Mouse (Mus musculus): ENCODE measurements around the gene Sync. TPM values are rescaled to one million over a fixed set of nuclear protein-coding genes. Genes with fewer than 3 reads are reported as not detected.
A peak's percentile ranks its signal among the peaks of the same experiment; 100 is the strongest.

The Sync gene
- polyA plus RNA-seq, 1 experiment from 2014 or later = 1.7 TPM

GRCm38 (mm10) chr4:129246360-129247301, 40.8 kb upstream of the Sync start:
- Histone ChIP-seq H3K4me3 (ENCODE audit: low read length) (no peak overlapping the region), H3K27ac (ENCODE audit: low read depth, low read length) (no peak overlapping the region), H3K9ac (ENCODE audit: low read depth, low read length) (no peak overlapping the region), H3K36me3 (ENCODE audit: control insufficient read depth, insufficient read depth, low read length) (no peaks in the 10 kb centered on the region), H3K4me1 (ENCODE audit: control insufficient read depth, insufficient read depth, low read depth, low read length) (peaks cover 22% of the 10 kb centered on the region), H3K9me3 (ENCODE audit: control insufficient read depth, low read length) (no peaks in the 10 kb centered on the region), H3K27me3 (replicated peaks; ENCODE audit: control insufficient read depth, insufficient read depth, low read length) (peaks cover 34% of the 10 kb centered on the region), H3K4me2 (ENCODE audit: low read length) (no peak overlapping the region; the same call in 1 of the 2 replicates)
- WGBS = 51% methylated on average over 15 of the region's 15 CpGs
- no peak for ATAC-seq

GRCm38 (mm10) chr4:129247381-129248242, 39.8 kb upstream of the Sync start:
- peak overlapping the region; percentile 79 for H3K9ac ChIP-seq (ENCODE audit: low read depth, low read length)
- WGBS = 13% methylated on average over 21 of the region's 24 CpGs

GRCm38 (mm10) chr4:129248243-129248767, 39.1 kb upstream of the Sync start:
- ATAC-seq = no peak

More at GRCm38 (mm10) chr4:129247381-129248242, 39.8 kb upstream of the Sync start:
- no peaks in the 10 kb centered on the region for H3K36me3 ChIP-seq (ENCODE audit: control insufficient read depth, insufficient read depth, low read length)
- peak overlapping the region; percentile 61 for H3K4me3 ChIP-seq (ENCODE audit: low read length)
- peak overlapping the region; percentile 99 for H3K4me2 ChIP-seq (ENCODE audit: low read length)
- peaks cover 23% of the 10 kb centered on the region for H3K4me1 ChIP-seq (ENCODE audit: control insufficient read depth, insufficient read depth, low read depth, low read length)
- H3K27ac ChIP-seq (ENCODE audit: low read depth, low read length) = no peak overlapping the region
- ATAC-seq = no peak
- no peaks in the 10 kb centered on the region for H3K9me3 ChIP-seq (ENCODE audit: control insufficient read depth, low read length)
- H3K27me3 ChIP-seq (replicated peaks; ENCODE audit: control insufficient read depth, insufficient read depth, low read length) = peaks cover 35% of the 10 kb centered on the region

GRCm38 (mm10) chr4:129249288-129249687, 38.1 kb upstream of the Sync start:
- Histone ChIP-seq H3K27ac (ENCODE audit: low read depth, low read length) (no peak overlapping the region), H3K36me3 (ENCODE audit: control insufficient read depth, insufficient read depth, low read length) (no peaks in the 10 kb centered on the region), H3K9ac (ENCODE audit: low read depth, low read length) (no peak overlapping the region), H3K4me3 (ENCODE audit: low read length) (no peak overlapping the region), H3K27me3 (replicated peaks; ENCODE audit: control insufficient read depth, insufficient read depth, low read length) (peaks cover 35% of the 10 kb centered on the region), H3K4me1 (ENCODE audit: control insufficient read depth, insufficient read depth, low read depth, low read length) (peaks cover 23% of the 10 kb centered on the region), H3K4me2 (ENCODE audit: low read length) (no peak overlapping the region), H3K9me3 (ENCODE audit: control insufficient read depth, low read length) (no peaks in the 10 kb centered on the region)
- WGBS = 34% methylated on average over 7 of the region's 7 CpGs
- no peak for ATAC-seq

More at GRCm38 (mm10) chr4:129248243-129248767, 39.1 kb upstream of the Sync start:
- Histone ChIP-seq H3K9me3 (ENCODE audit: control insufficient read depth, low read length) (no peaks in the 10 kb centered on the region), H3K9ac (ENCODE audit: low read depth, low read length) (peak overlapping the region; percentile 79), H3K4me2 (ENCODE audit: low read length) (peak overlapping the region; percentile 99), H3K36me3 (ENCODE audit: control insufficient read depth, insufficient read depth, low read length) (no peaks in the 10 kb centered on the region), H3K4me1 (ENCODE audit: control insufficient read depth, insufficient read depth, low read depth, low read length) (peaks cover 23% of the 10 kb centered on the region), H3K27me3 (replicated peaks; ENCODE audit: control insufficient read depth, insufficient read depth, low read length) (peaks cover 35% of the 10 kb centered on the region), H3K4me3 (ENCODE audit: low read length) (peak overlapping the region; percentile 61), H3K27ac (ENCODE audit: low read depth, low read length) (no peak overlapping the region)
- under 1% methylated on average over 33 of the region's 74 CpGs for WGBS

- Histone ChIP-seq H3K9ac (ENCODE audit: low read depth, low read length) (no peak overlapping the region), H3K36me3 (ENCODE audit: control insufficient read depth, insufficient read depth, low read length) (no peaks in the 10 kb centered on the region), H3K4me2 (ENCODE audit: low read length) (peak overlapping the region; percentile 25; the same call in 1 of the 2 replicates), H3K27ac (ENCODE audit: low read depth, low read length) (peak overlapping the region; percentile 12; the same call in 1 of the 2 replicates), H3K27me3 (replicated peaks; ENCODE audit: control insufficient read depth, insufficient read depth, low read length) (peaks cover 35% of the 10 kb centered on the region), H3K9me3 (ENCODE audit: control insufficient read depth, low read length) (no peaks in the 10 kb centered on the region), H3K4me3 (ENCODE audit: low read length) (no peak overlapping the region), H3K4me1 (ENCODE audit: control insufficient read depth, insufficient read depth, low read depth, low read length) (peaks cover 23% of the 10 kb centered on the region)
- 0 out of 2 replicates have a peak, but pooled peaks have one; percentile 27 for ATAC-seq
- WGBS = 21% methylated on average over 15 of the region's 15 CpGs
These were observed 36.5 kb upstream of the Sync start for GRCm38 (mm10) chr4:129250759-129251481.

GRCm38 (mm10) chr4:129251482-129252125, 35.8 kb upstream of the Sync start:
- 8% methylated on average over 15 of the region's 15 CpGs for WGBS
- Histone ChIP-seq H3K9ac (ENCODE audit: low read depth, low read length) (no peak overlapping the region), H3K4me2 (ENCODE audit: low read length) (peak overlapping the region; percentile 25), H3K9me3 (ENCODE audit: control insufficient read depth, low read length) (no peaks in the 10 kb centered on the region), H3K36me3 (ENCODE audit: control insufficient read depth, insufficient read depth, low read length) (no peaks in the 10 kb centered on the region), H3K4me1 (ENCODE audit: control insufficient read depth, insufficient read depth, low read depth, low read length) (peaks cover 26% of the 10 kb centered on the region), H3K4me3 (ENCODE audit: low read length) (no peak overlapping the region), H3K27ac (ENCODE audit: low read depth, low read length) (no peak overlapping the region; the same call in 1 of the 2 replicates), H3K27me3 (replicated peaks; ENCODE audit: control insufficient read depth, insufficient read depth, low read length) (peaks cover 35% of the 10 kb centered on the region)
- peak; percentile 45; the same call in 1 of the 2 replicates for ATAC-seq

- Histone ChIP-seq H3K27ac (ENCODE audit: low read depth, low read length) (no peak overlapping the region), H3K4me2 (ENCODE audit: low read length) (no peak overlapping the region), H3K36me3 (ENCODE audit: control insufficient read depth, insufficient read depth, low read length) (no peaks in the 10 kb centered on the region), H3K9me3 (ENCODE audit: control insufficient read depth, low read length) (no peaks in the 10 kb centered on the region), H3K4me1 (ENCODE audit: control insufficient read depth, insufficient read depth, low read depth, low read length) (peaks cover 27% of the 10 kb centered on the region), H3K27me3 (replicated peaks; ENCODE audit: control insufficient read depth, insufficient read depth, low read length) (peaks cover 26% of the 10 kb centered on the region), H3K4me3 (ENCODE audit: low read length) (no peak overlapping the region), H3K9ac (ENCODE audit: low read depth, low read length) (no peak overlapping the region)
- 78% methylated on average over 2 of the region's 2 CpGs for WGBS
- no peak for ATAC-seq
These were observed 34.9 kb upstream of the Sync start for GRCm38 (mm10) chr4:129252492-129252891.

GRCm38 (mm10) chr4:129254571-129254970, 32.8 kb upstream of the Sync start:
- no peak overlapping the region for H3K4me2 ChIP-seq (ENCODE audit: low read length)
- ATAC-seq = no peak
- peaks cover 14% of the 10 kb centered on the region for H3K4me1 ChIP-seq (ENCODE audit: control insufficient read depth, insufficient read depth, low read depth, low read length)
- 97% methylated on average over 3 of the region's 3 CpGs for WGBS
- H3K27ac ChIP-seq (ENCODE audit: low read depth, low read length) = no peak overlapping the region
- no peaks in the 10 kb centered on the region for H3K36me3 ChIP-seq (ENCODE audit: control insufficient read depth, insufficient read depth, low read length)
- no peaks in the 10 kb centered on the region for H3K9me3 ChIP-seq (ENCODE audit: control insufficient read depth, low read length)
- H3K9ac ChIP-seq (ENCODE audit: low read depth, low read length) = no peak overlapping the region
- no peak overlapping the region for H3K4me3 ChIP-seq (ENCODE audit: low read length)
- peaks cover 17% of the 10 kb centered on the region for H3K27me3 ChIP-seq (replicated peaks; ENCODE audit: control insufficient read depth, insufficient read depth, low read length)
